Mouse (Mus musculus) frontal cortex, adult 2 months (tissue): ENCODE measurements around the gene Eapp. TPM values are rescaled to one million over a fixed set of nuclear protein-coding genes. Genes with fewer than 3 reads are reported as not detected.
"Not testable (repeated sequence)": the region's sequence is repeated elsewhere in the genome, so short reads cannot be mapped to it uniquely, and the experiment has no call there.

Source experiments
- DNase-seq, 2 experiments: peaks; one replicate each; pipeline ENCODE4 v3.0.0; 2022; ENCODE audit warnings: low spot score in 1 of 2; ENCODE audit errors: extremely low spot score in 1 of 2
- polyA plus RNA-seq: library from polyadenylated mRNA; depleted of rRNA; stranded (reverse); fragments of >200 nt; gene quantifications from 2 replicates; pipeline ENCODE4 v1.2.3, GENCODE M21; 2012; rRNA removed

Eapp gene
- 26.9 and 30.2 TPM in 2 replicates for polyA plus RNA-seq

GRCm38 (mm10) chr12:54695511-54696241 is at the start of gene Eapp:
TSS of gene Eapp (minus strand) at chr12:54695897.
- peak; percentile 94 to 98 for DNase-seq

- peak in 1 of 2 experiments; percentile 37 for DNase-seq
These were observed 43.1 kb upstream of the Eapp start for GRCm38 (mm10) chr12:54738661-54739243.

- not testable (repeated sequence) for DNase-seq
These were observed 42.4 kb upstream of the Eapp start for GRCm38 (mm10) chr12:54737891-54738660.

- DNase-seq = peak in 1 of 2 experiments; percentile 24
These were observed 38.8 kb upstream of the Eapp start for GRCm38 (mm10) chr12:54734307-54735131.

GRCm38 (mm10) chr12:54729140-54730059 is 33.7 kb upstream of the Eapp start:
- not testable (repeated sequence) for DNase-seq

- not testable (repeated sequence) for DNase-seq
These were observed 23.4 kb upstream of the Eapp start for GRCm38 (mm10) chr12:54718871-54719786.

DNA sequence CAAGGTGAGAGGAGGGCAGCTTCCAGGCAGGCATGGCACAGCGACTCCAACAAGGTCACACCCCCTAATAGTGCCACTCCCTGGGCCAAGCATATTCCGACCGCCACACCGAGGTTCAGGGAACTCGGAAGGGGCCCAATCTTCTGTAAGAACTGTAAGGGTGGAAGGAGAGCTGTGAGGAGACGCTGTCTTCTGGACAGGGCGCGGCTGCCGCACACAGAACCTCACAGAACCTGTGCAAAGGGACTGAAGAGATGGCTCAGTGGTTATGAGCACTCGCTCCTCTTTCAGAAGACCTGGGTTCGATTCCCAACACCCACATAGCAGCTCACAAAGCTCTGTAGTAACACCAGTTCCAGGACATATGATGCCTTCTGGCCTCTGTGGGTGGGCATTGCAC is 21.8 kb upstream of the Eapp start:
- not testable (repeated sequence) for DNase-seq

DNA sequence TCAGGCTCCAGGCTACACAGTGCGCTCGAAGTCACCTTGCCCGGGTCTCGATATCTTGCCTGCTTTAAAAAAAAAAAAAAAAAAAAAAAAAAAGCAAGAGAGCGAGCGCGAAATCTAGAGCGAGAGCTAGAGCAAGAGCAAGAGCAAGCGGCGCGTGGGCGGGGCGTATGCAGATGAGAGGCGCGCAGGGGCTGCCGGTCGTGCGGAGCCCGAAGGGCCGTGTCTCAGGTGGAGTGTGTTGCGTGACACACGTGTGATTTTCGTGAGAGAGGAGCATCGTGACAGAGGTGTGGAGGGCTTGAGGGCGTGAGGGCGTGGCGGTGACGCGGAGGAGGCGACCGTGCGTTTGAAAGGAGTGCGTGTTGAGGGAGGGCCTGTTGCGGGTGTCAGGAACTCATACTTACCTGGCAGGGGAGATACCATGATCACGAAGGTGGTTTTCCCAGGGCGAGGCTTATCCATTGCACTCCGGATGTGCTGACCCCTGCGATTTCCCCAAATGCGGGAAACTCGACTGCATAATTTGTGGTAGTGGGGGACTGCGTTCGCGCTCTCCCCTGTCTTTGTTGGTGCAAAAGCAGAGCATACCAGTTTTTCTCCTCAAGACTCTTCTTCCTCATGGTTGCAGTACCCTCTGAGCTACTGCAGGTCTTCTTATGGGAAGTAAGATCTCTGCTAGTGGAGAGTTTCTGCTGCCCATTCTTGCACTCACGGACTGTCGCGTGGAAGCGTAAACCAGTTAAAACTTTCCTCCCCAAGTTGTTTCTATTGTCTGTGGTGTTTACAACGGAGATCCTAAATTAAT is 18.3 kb upstream of the Eapp start:
- DNase-seq = peak in 1 of 2 experiments; percentile 67

DNA sequence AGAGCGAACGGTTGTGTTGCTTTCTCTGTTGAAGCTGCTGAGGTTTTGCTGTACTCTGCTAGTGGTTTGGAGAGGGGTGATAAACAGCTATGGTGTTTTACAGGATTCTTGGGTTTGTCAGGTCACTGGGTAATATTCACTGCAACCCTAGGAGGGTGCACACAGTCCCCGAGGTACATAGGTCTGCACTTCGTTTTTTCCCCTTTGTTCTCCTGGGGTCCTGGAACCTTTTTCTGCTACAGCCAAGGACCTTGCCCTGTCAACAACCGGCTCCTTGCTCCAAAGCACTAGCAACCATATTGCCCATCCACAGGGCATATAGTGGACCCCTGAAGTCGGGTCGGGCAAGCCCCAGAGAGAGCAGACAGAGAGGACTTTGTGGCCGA is 14.8 kb upstream of the Eapp start:
- DNase-seq = peak in 1 of 2 experiments; percentile 26

DNA sequence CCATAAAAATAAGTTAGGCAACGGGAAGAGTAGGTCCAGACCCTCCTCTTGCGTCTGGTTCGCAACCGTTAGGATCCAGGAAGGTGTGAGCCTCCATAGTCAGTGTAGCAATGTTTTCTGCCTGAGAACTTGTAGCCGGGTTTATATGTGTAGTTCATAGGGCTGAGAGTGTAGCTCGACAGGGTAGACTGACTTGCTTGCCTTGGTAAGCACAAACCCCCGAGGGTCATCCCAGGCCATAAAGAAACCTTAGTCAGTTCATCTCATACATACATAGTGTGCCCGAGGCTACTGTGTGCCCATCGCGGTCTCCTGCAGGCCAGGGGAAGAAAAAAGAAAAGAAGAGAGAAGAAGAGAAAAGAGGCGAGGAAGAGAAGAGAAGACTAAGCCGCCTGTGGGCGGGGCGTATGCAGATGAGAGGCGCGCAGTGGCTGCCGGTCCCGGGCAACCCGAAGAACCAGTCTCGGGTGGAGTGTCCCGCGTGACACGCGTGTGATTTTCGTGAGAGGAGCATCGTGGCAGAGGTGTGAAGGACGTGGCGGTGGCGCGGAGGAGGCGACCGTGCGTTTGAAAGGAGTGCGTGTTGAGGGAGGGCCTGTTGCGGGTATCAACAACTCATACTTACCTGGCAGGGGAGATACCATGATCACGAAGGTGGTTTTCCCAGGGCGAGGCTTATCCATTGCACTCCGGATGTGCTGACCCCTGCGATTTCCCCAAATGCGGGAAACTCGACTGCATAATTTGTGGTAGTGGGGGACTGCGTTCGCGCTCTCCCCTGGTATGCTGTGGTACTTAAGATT is 14.2 kb upstream of the Eapp start:
- DNase-seq = not testable (repeated sequence)

- no peak for DNase-seq
These were observed 3.7 kb upstream of the Eapp start for GRCm38 (mm10) chr12:54699394-54699793.

DNA sequence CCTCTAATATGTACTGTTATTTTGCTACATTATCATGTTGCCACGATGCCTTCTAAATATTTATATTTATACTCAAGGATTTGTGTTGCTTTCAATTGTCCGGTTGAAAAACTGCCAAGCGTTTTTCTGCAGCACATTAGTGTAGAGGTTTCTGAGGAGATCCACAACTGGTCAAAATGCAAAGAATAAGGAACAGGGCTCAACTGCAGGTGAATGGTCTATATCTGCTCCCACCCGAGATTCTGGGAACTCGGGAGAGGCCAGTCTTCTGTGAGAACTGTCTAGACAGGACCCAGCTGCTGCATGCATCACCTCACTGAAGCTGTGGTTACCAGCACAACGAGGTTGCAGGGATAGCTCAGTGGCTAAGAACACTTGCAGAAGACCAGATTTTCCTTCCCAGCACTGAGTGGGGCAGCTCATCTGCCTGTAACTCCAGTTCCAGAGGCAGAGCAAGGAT is 2.1 kb upstream of the Eapp start:
- no peak for DNase-seq

GRCm38 (mm10) chr12:54697003-54697597 is 1.4 kb upstream of the Eapp start:
- peak in 1 of 2 experiments; percentile 27 for DNase-seq

DNA sequence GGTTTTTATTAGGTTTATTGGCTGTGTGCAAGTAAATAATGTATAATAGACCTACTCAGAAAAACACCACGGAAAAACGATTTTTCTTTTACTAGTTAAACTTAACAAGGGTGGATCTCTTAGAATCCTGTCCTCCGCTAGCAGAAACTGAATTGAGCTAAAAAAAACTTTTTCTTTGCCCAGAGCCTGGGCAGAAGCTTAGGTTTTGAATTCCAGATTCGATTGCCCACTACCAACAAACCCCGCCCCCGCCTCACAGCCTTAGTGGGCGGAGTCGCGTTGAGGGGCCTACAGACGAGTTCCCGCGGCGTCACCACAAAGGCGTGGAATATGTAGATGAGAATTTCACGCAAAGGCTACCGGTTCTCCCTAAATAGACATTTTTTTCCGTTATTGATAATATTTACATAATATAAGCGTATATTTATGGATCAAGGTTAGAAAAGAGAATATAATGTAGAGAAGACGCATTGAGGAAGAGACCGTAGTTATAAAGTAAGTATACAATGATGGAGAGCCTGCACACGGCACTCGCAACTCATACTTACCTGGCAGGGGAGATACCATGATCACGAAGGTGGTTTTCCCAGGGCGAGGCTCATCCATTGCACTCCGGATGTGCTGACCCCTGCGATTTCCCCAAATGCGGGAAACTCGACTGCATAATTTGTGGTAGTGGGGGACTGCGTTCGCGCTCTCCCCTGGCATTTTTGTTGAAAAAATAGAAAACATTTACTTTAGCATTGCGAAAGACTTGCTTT is 725 bp upstream of the Eapp start:
- DNase-seq = peak; percentile 88 to 95

GRCm38 (mm10) chr12:54694847-54695510 is 718 bp downstream of the Eapp start:
- no peak for DNase-seq
